Mouse (Mus musculus): ENCODE measurements around the gene Prkce.

Prkce gene

GRCm38 (mm10) chr17:86176722-86177121, 9.1 kb downstream of the Prkce start:
- no peak for DNase-seq (ENCODE audit: low spot score)

- no peak for DNase-seq (ENCODE audit: low spot score)
These were observed 16.2 kb downstream of the Prkce start for GRCm38 (mm10) chr17:86183788-86184187.

GRCm38 (mm10) chr17:86184552-86185209, 17.1 kb downstream of the Prkce start:
- no peak for DNase-seq (ENCODE audit: low spot score)

GRCm38 (mm10) chr17:86185584-86185983, 18.0 kb downstream of the Prkce start:
- peak; percentile 47 for DNase-seq (ENCODE audit: low spot score)

GRCm38 (mm10) chr17:86187777-86188176, 20.2 kb downstream of the Prkce start:
- no peak for DNase-seq (ENCODE audit: low spot score)

- no peak for DNase-seq (ENCODE audit: low spot score)
These were observed 26.4 kb downstream of the Prkce start for GRCm38 (mm10) chr17:86193979-86194378.

- DNase-seq (ENCODE audit: low spot score): no peak
These were observed 27.3 kb downstream of the Prkce start for GRCm38 (mm10) chr17:86194921-86195320.

- no peak for DNase-seq (ENCODE audit: low spot score)
These were observed 31.2 kb downstream of the Prkce start for GRCm38 (mm10) chr17:86198496-86199465.

GRCm38 (mm10) chr17:86201981-86202380, 34.4 kb downstream of the Prkce start:
- DNase-seq (ENCODE audit: low spot score): peak; percentile 51

GRCm38 (mm10) chr17:86202972-86203371, 35.4 kb downstream of the Prkce start:
- DNase-seq (ENCODE audit: low spot score): no peak

- DNase-seq (ENCODE audit: low spot score): no peak
These were observed 36.2 kb downstream of the Prkce start for GRCm38 (mm10) chr17:86203531-86204450.

GRCm38 (mm10) chr17:86206289-86206688, 38.7 kb downstream of the Prkce start:
- DNase-seq (ENCODE audit: low spot score): no peak

GRCm38 (mm10) chr17:86208057-86208820, 40.7 kb downstream of the Prkce start:
- DNase-seq (ENCODE audit: low spot score): no peak

- DNase-seq (ENCODE audit: low spot score): no peak
These were observed 41.2 kb downstream of the Prkce start for GRCm38 (mm10) chr17:86208821-86209186.

- DNase-seq (ENCODE audit: low spot score): no peak
These were observed 42.2 kb downstream of the Prkce start for GRCm38 (mm10) chr17:86209680-86210251.

- DNase-seq (ENCODE audit: low spot score): no peak
These were observed 44.6 kb downstream of the Prkce start for GRCm38 (mm10) chr17:86212204-86212603.

- DNase-seq (ENCODE audit: low spot score): no peak
These were observed 46.7 kb downstream of the Prkce start for GRCm38 (mm10) chr17:86214285-86214684.

GRCm38 (mm10) chr17:86214741-86215140, 47.2 kb downstream of the Prkce start:
- no peak for DNase-seq (ENCODE audit: low spot score)

GRCm38 (mm10) chr17:86215771-86216170, 48.2 kb downstream of the Prkce start:
- no peak for DNase-seq (ENCODE audit: low spot score)

GRCm38 (mm10) chr17:86217468-86217867, 49.9 kb downstream of the Prkce start:
- DNase-seq (ENCODE audit: low spot score): no peak

- no peak for DNase-seq (ENCODE audit: low spot score)
These were observed 51.0 kb downstream of the Prkce start for GRCm38 (mm10) chr17:86218553-86218952.

All from MN1 (cell line).